8 mouse cellular contexts compared by ENCODE assay signal in genomic region chr1:180903666-180904038, GRCm38 (mm10). TPM values are rescaled to one million over a fixed set of nuclear protein-coding genes. Genes with fewer than 3 reads are reported as not detected.
DNase-seq lines count a peak whose midpoint lies in the region; ATAC-seq lines count a peak whose summit lies in the region.

No protein-coding gene starts in this region.

- WGBS in embryonic facial prominence, embryonic 11.5 days: 40% methylated on average over 10 of the region's 10 CpGs
- 28% methylated on average over 10 of the region's 10 CpGs for WGBS in intestine, embryonic 15.5 days
- WGBS in midbrain, embryonic 16.5 days: 33% methylated on average over 10 of the region's 10 CpGs

- H3K4me3 ChIP-seq in embryonic facial prominence, embryonic 11.5 days (ENCODE audit: low read depth, low read length): peak overlapping the region; percentile 90
- peak overlapping the region; percentile 86 for H3K4me3 ChIP-seq in intestine, embryonic 15.5 days (replicated peaks)
- peak overlapping the region; percentile 91 for H3K4me3 ChIP-seq in midbrain, embryonic 16.5 days (ENCODE audit: low read depth, low read length)

- H3K27ac ChIP-seq in embryonic facial prominence, embryonic 11.5 days (replicated peaks; ENCODE audit: low read depth, low read length): peak overlapping the region; percentile 52; the same call in 1 of the 2 replicates
- H3K27ac ChIP-seq in intestine, embryonic 15.5 days: peak overlapping the region; percentile 79
- peak overlapping the region; percentile 60; the same call in 1 of the 2 replicates for H3K27ac ChIP-seq in midbrain, embryonic 16.5 days (ENCODE audit: low read length)

- H3K9me3 ChIP-seq in embryonic facial prominence, embryonic 11.5 days (replicated peaks; ENCODE audit: control insufficient read depth, low read length): no peaks in the 10 kb centered on the region
- no peaks in the 10 kb centered on the region for H3K9me3 ChIP-seq in intestine, embryonic 15.5 days
- no peaks in the 10 kb centered on the region for H3K9me3 ChIP-seq in midbrain, embryonic 16.5 days (replicated peaks; ENCODE audit: control insufficient read depth, low read length, poor library complexity, severe bottlenecking)

- no peaks in the 10 kb centered on the region for H3K27me3 ChIP-seq in embryonic facial prominence, embryonic 11.5 days (ENCODE audit: control insufficient read depth, insufficient read depth, low read length)
- no peaks in the 10 kb centered on the region for H3K27me3 ChIP-seq in intestine, embryonic 15.5 days (replicated peaks)
- no peaks in the 10 kb centered on the region for H3K27me3 ChIP-seq in midbrain, embryonic 16.5 days (ENCODE audit: control insufficient read depth, insufficient read depth, low read depth, low read length)

- peak overlapping the region; percentile 36 for H3K4me2 ChIP-seq in embryonic facial prominence, embryonic 11.5 days (ENCODE audit: low read depth, low read length)
- peak overlapping the region; percentile 82 for H3K4me2 ChIP-seq in intestine, embryonic 15.5 days (replicated peaks)
- H3K4me2 ChIP-seq in midbrain, embryonic 16.5 days (ENCODE audit: low read length): peak overlapping the region; percentile 96

- no peak for ATAC-seq in embryonic facial prominence, embryonic 11.5 days (replicated peaks; ENCODE audit: insufficient number of reproducible peaks, low FRiP score, low TSS enrichment, low read depth)
- peak; percentile 27 for ATAC-seq in intestine, embryonic 15.5 days
- ATAC-seq in midbrain, embryonic 16.5 days: no peak
- ATAC-seq in megakaryocyte progenitor cell, adult 5-6 weeks (replicated peaks; ENCODE audit: poor library complexity): no peak

- peaks cover 6% of the 10 kb centered on the region for H3K36me3 ChIP-seq in embryonic facial prominence, embryonic 11.5 days (replicated peaks; ENCODE audit: control insufficient read depth, insufficient read depth, low read depth, low read length)
- peaks cover 17% of the 10 kb centered on the region; the same call in 1 of the 2 replicates for H3K36me3 ChIP-seq in intestine, embryonic 15.5 days
- H3K36me3 ChIP-seq in midbrain, embryonic 16.5 days (ENCODE audit: control insufficient read depth, insufficient read depth, low read length): peaks cover 5% of the 10 kb centered on the region; the same call in 1 of the 2 replicates

- peaks cover 4% of the 10 kb centered on the region; the same call in 1 of the 2 replicates for H3K4me1 ChIP-seq in embryonic facial prominence, embryonic 11.5 days (ENCODE audit: control insufficient read depth, insufficient read depth, low read length)
- H3K4me1 ChIP-seq in intestine, embryonic 15.5 days (replicated peaks): peaks cover 10% of the 10 kb centered on the region; the same call in 1 of the 2 replicates
- peaks cover 17% of the 10 kb centered on the region for H3K4me1 ChIP-seq in midbrain, embryonic 16.5 days (ENCODE audit: control insufficient read depth, insufficient read depth, low read length)

- DNase-seq in kidney, postnatal 10 days: peak; percentile 49
- DNase-seq in kidney, adult 9 months: no peak
- DNase-seq in embryonic facial prominence, embryonic 11.5 days (ENCODE audit: low spot score): no peak
- no peak for DNase-seq in ovary, postnatal 14 days (ENCODE audit: low spot score)
- DNase-seq in thymus, postnatal 25 days: no peak

- peak overlapping the region; percentile 57 for H3K9ac ChIP-seq in embryonic facial prominence, embryonic 11.5 days (replicated peaks; ENCODE audit: low read length)
- peak overlapping the region; percentile 50 for H3K9ac ChIP-seq in intestine, embryonic 15.5 days
- H3K9ac ChIP-seq in midbrain, embryonic 16.5 days (ENCODE audit: low read depth, low read length): peak overlapping the region; percentile 96

RNA-seq across cellular contexts. Expression of gene Pycr2, which starts 0.4 kb away (rescaled TPM):
- polyA plus RNA-seq in embryonic facial prominence, embryonic 11.5 days (2014; fragmentation: Nextera tagmentation; extraction: Ambion mirVana): 92.7 and 106 TPM in 2 replicates
- polyA plus RNA-seq in intestine, embryonic 15.5 days (2015; fragmentation: Nextera tagmentation; extraction: Ambion mirVana): 71.4 and 82.4 TPM in 2 replicates
- polyA plus RNA-seq in midbrain, embryonic 16.5 days (2015; fragmentation: Nextera tagmentation; extraction: Ambion mirVana): 68.3 and 71.7 TPM in 2 replicates
- 27.2 and 28.8 TPM in 2 replicates for total RNA-seq in megakaryocyte progenitor cell, adult 5-6 weeks (2015)
- 22.4 and 26.3 TPM in 2 replicates for total RNA-seq in megakaryocyte progenitor cell, adult 5-6 weeks (2017)

RNA-seq across cellular contexts. Expression of gene Lefty2, which starts 10.7 kb away (rescaled TPM):
- 0.08 TPM in 1 of 2 replicates, not detected in the other for polyA plus RNA-seq in embryonic facial prominence, embryonic 11.5 days (2014; fragmentation: Nextera tagmentation; extraction: Ambion mirVana)
- 0.05 and 0.09 TPM in 2 replicates for polyA plus RNA-seq in intestine, embryonic 15.5 days (2015; fragmentation: Nextera tagmentation; extraction: Ambion mirVana)
- polyA plus RNA-seq in midbrain, embryonic 16.5 days (2015; fragmentation: Nextera tagmentation; extraction: Ambion mirVana): 4.7 and 5.0 TPM in 2 replicates
- not detected in 2 replicates for total RNA-seq in megakaryocyte progenitor cell, adult 5-6 weeks (2015)
- total RNA-seq in megakaryocyte progenitor cell, adult 5-6 weeks (2017): not detected in 2 replicates

RNA-seq across cellular contexts. Expression of gene Lefty1, which starts 31.2 kb away (rescaled TPM):
- polyA plus RNA-seq in embryonic facial prominence, embryonic 11.5 days (2014; fragmentation: Nextera tagmentation; extraction: Ambion mirVana): 0.33 and 0.38 TPM in 2 replicates
- 2.2 and 2.4 TPM in 2 replicates for polyA plus RNA-seq in intestine, embryonic 15.5 days (2015; fragmentation: Nextera tagmentation; extraction: Ambion mirVana)
- polyA plus RNA-seq in midbrain, embryonic 16.5 days (2015; fragmentation: Nextera tagmentation; extraction: Ambion mirVana): 0.26 TPM in 1 of 2 replicates, not detected in the other
- 0.90 and 1.7 TPM in 2 replicates for total RNA-seq in megakaryocyte progenitor cell, adult 5-6 weeks (2015)
- total RNA-seq in megakaryocyte progenitor cell, adult 5-6 weeks (2017): 0.27 TPM in 1 of 2 replicates, not detected in the other

RNA-seq across cellular contexts. Expression of gene Tmem63a, which starts 38.5 kb away (rescaled TPM):
- polyA plus RNA-seq in embryonic facial prominence, embryonic 11.5 days (2014; fragmentation: Nextera tagmentation; extraction: Ambion mirVana): 3.1 TPM in 2 replicates
- 15.0 and 15.8 TPM in 2 replicates for polyA plus RNA-seq in intestine, embryonic 15.5 days (2015; fragmentation: Nextera tagmentation; extraction: Ambion mirVana)
- 1.2 and 1.3 TPM in 2 replicates for polyA plus RNA-seq in midbrain, embryonic 16.5 days (2015; fragmentation: Nextera tagmentation; extraction: Ambion mirVana)
- total RNA-seq in megakaryocyte progenitor cell, adult 5-6 weeks (2015): 15.0 and 15.6 TPM in 2 replicates
- total RNA-seq in megakaryocyte progenitor cell, adult 5-6 weeks (2017): 16.5 and 16.8 TPM in 2 replicates

RNA-seq across cellular contexts. Expression of gene Sde2, which starts 52.7 kb away (rescaled TPM):
- 38.2 and 38.6 TPM in 2 replicates for polyA plus RNA-seq in embryonic facial prominence, embryonic 11.5 days (2014; fragmentation: Nextera tagmentation; extraction: Ambion mirVana)
- polyA plus RNA-seq in intestine, embryonic 15.5 days (2015; fragmentation: Nextera tagmentation; extraction: Ambion mirVana): 31.5 and 31.7 TPM in 2 replicates
- 32.1 and 32.9 TPM in 2 replicates for polyA plus RNA-seq in midbrain, embryonic 16.5 days (2015; fragmentation: Nextera tagmentation; extraction: Ambion mirVana)
- total RNA-seq in megakaryocyte progenitor cell, adult 5-6 weeks (2015): 17.6 and 21.3 TPM in 2 replicates
- total RNA-seq in megakaryocyte progenitor cell, adult 5-6 weeks (2017): 29.9 and 33.6 TPM in 2 replicates

Comparison
In these comparisons a context has a peak if more than half of its experiments do, and no peak if none do; other contexts are left out.
1. H3K4me2 ChIP-seq: peak in every context shown above with its lines; median percentile 96 in midbrain, embryonic 16.5 days; 82 in intestine, embryonic 15.5 days; 36 in embryonic facial prominence, embryonic 11.5 days.